Mouse (Mus musculus) ES-Bruce4 (cell line): ENCODE measurements around the gene Mdm2. TPM values are rescaled to one million over a fixed set of nuclear protein-coding genes. Genes with fewer than 3 reads are reported as not detected.

Experiments used
- H3K27ac ChIP-seq: 2 replicates; pipeline ENCODE4 v1.5.1; 2012; ENCODE audit warnings: low read length, inconsistent platforms; ENCODE audit not compliant: insufficient read depth
- H3K27me3 ChIP-seq: 2 replicates; pipeline ENCODE4 v1.6.1; 2012; ENCODE audit warnings: mild to moderate bottlenecking, low read length, inconsistent platforms; ENCODE audit not compliant: control insufficient read depth, poor library complexity, insufficient read depth, severe bottlenecking
- H3K36me3 ChIP-seq: 2 replicates; pipeline ENCODE4 v1.6.1; 2012; ENCODE audit warnings: inconsistent platforms, mild to moderate bottlenecking, low read length, moderate library complexity; ENCODE audit not compliant: control insufficient read depth, poor library complexity, insufficient read depth, severe bottlenecking
- H3K4me1 ChIP-seq: one replicate; pipeline ENCODE4 v1.8.1; 2011; ENCODE audit warnings: low read length; ENCODE audit not compliant: control insufficient read depth, insufficient read depth
- H3K4me3 ChIP-seq: 2 replicates; pipeline ENCODE4 v1.5.1; 2011; ENCODE audit warnings: low read depth, mild to moderate bottlenecking, low read length
- H3K9ac ChIP-seq: 2 replicates; pipeline ENCODE4 v1.6.1; 2012; ENCODE audit warnings: low read depth, mild to moderate bottlenecking, inconsistent platforms; ENCODE audit not compliant: poor library complexity, severe bottlenecking
- H3K9me3 ChIP-seq: replicated peaks from 2 replicates; pipeline ENCODE4 v1.6.1; 2012; ENCODE audit warnings: mild to moderate bottlenecking, low read length, inconsistent platforms; ENCODE audit not compliant: control insufficient read depth, poor library complexity, insufficient read depth, severe bottlenecking
- CTCF ChIP-seq: IDR thresholded peaks from one replicate; pipeline ENCODE4 v1.8.1; 2011; ENCODE audit warnings: low read depth, low read length
- EP300 ChIP-seq: IDR thresholded peaks from 2 replicates; pipeline ENCODE4 v1.6.1; 2011; ENCODE audit warnings: low read depth, low read length; ENCODE audit not compliant: insufficient read depth
- POLR2A ChIP-seq: IDR thresholded peaks from one replicate; pipeline ENCODE4 v1.8.1; 2011; ENCODE audit warnings: low read length; ENCODE audit not compliant: insufficient read depth
- polyA plus RNA-seq: library from polyadenylated mRNA; stranded (reverse); fragments of >200 nt; gene quantifications from 2 replicates; pipeline ENCODE4 v1.2.4, GENCODE M21; 2011; ENCODE audit warnings: low read depth; ENCODE audit not compliant: missing spikeins, insufficient read depth, insufficient read length

The Mdm2 gene
- polyA plus RNA-seq, 1 experiment = 325 TPM

GRCm38 (mm10) chr10:117691389-117691968, 19.1 kb downstream of the Mdm2 start:
- TF ChIP-seq POLR2A (no peak), CTCF (no peak), EP300 (no peak)
- no peaks in the 10 kb centered on the region for H3K9me3 ChIP-seq
- H3K36me3 ChIP-seq = peaks cover 66% of the 10 kb centered on the region
- H3K9ac ChIP-seq = no peak overlapping the region
- no peak overlapping the region for H3K27ac ChIP-seq
- no peak overlapping the region for H3K4me3 ChIP-seq
- H3K4me1 ChIP-seq = no peaks in the 10 kb centered on the region
- H3K27me3 ChIP-seq = no peaks in the 10 kb centered on the region

GRCm38 (mm10) chr10:117690770-117691296, 19.7 kb downstream of the Mdm2 start:
- no peaks in the 10 kb centered on the region for H3K9me3 ChIP-seq
- no peaks in the 10 kb centered on the region for H3K27me3 ChIP-seq
- TF ChIP-seq POLR2A (no peak), CTCF (no peak), EP300 (no peak)
- H3K36me3 ChIP-seq = peaks cover 60% of the 10 kb centered on the region
- no peak overlapping the region for H3K4me3 ChIP-seq
- no peak overlapping the region for H3K27ac ChIP-seq
- H3K9ac ChIP-seq = no peak overlapping the region
- no peaks in the 10 kb centered on the region for H3K4me1 ChIP-seq

DNA sequence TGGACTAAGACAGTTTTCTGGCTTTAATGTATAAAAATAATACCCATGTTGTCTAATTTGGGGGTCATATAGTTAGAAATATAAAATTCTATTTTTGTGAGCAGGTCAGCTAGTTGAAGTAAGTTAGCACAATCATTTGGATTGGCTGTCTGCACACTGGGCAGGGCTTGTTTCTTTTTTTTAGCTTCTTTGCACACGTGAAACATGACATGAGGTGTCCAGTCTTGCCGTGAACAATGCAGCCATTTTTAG, 20.5 kb downstream of the Mdm2 start:
- H3K27me3 ChIP-seq = no peaks in the 10 kb centered on the region
- H3K9ac ChIP-seq = no peak overlapping the region
- H3K27ac ChIP-seq = no peak overlapping the region
- H3K9me3 ChIP-seq = no peaks in the 10 kb centered on the region
- H3K4me3 ChIP-seq = no peak overlapping the region
- peaks cover 52% of the 10 kb centered on the region for H3K36me3 ChIP-seq
- TF ChIP-seq EP300 = no peak
- TF ChIP-seq CTCF = no peak
- no peak for TF ChIP-seq POLR2A
- H3K4me1 ChIP-seq = no peaks in the 10 kb centered on the region

GRCm38 (mm10) chr10:117689297-117690100, 21.1 kb downstream of the Mdm2 start:
- Histone ChIP-seq H3K4me3 (no peak overlapping the region), H3K4me1 (no peaks in the 10 kb centered on the region), H3K9ac (no peak overlapping the region), H3K36me3 (peaks cover 47% of the 10 kb centered on the region), H3K9me3 (no peaks in the 10 kb centered on the region), H3K27me3 (no peaks in the 10 kb centered on the region), H3K27ac (no peak overlapping the region)
- TF ChIP-seq EP300 (no peak), CTCF (no peak), POLR2A (no peak)

DNA sequence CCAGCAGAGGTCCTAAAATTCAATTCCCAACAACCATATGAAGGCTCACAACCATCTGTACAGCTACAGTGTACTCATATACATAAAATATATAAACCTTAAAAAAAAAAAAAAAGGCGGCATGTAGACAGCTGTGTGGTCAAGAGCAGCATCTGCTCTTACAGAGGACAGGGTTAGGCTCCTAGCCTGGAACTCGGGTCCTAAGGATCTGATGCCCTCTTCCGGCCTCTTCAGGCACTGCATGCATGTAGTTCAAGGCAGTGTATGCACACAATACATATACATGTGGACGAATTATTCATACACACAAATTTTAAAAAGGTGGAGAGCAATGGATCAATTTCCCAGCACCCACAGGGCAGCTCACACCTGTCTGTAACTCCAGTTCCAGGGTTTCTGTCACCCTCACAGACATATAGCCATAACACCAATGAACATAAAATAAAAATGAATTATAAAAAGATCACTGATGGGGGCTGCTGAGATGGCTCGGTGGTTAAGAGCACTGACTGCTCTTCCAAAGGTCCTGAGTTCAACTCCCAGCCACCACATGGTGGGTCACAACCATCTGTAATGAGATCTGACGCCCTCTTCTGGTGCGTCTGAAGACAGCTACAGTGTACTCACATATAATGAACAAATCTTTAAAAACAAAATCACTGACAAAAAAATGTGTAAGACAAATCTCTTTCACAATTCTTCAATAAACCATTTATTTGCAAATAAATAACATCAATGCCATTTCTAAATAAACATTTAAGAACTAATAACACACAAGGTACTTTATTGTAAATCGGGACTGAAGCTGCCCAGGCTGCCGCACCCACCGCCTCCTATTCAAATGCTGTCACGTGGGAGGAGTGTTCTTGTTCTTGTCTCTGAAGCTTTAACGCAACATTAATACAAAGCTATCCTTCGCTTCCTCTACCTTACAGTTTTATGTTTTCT, 22.1 kb downstream of the Mdm2 start:
- Histone ChIP-seq H3K27me3 (no peaks in the 10 kb centered on the region), H3K4me3 (no peak overlapping the region), H3K27ac (no peak overlapping the region), H3K36me3 (peaks cover 39% of the 10 kb centered on the region), H3K9me3 (no peaks in the 10 kb centered on the region), H3K9ac (no peak overlapping the region), H3K4me1 (no peaks in the 10 kb centered on the region)
- peak; percentile 62 for TF ChIP-seq CTCF
- TF ChIP-seq EP300 = no peak
